Mouse (Mus musculus) midbrain, embryonic 13.5 days (tissue): ENCODE data around the gene 9630041A04Rik. TPM values are rescaled to one million over a fixed set of nuclear protein-coding genes. Genes with fewer than 3 reads are reported as not detected.
A peak's percentile ranks its signal among the peaks of the same experiment; 100 is the strongest.

Experiments used
- ATAC-seq: fragments of 200-750 bp; cut with Nextera tagmentation; 2 replicates; pipeline ENCODE4 v1.8.0; 2017; ENCODE audit warnings: mild to moderate bottlenecking, moderate TSS enrichment, moderate library complexity
- H3K27ac ChIP-seq: fragments of 300-500 bp; sonication (generic); 2 replicates; pipeline ENCODE4 v1.5.1; 2015; ENCODE audit warnings: inconsistent platforms, mild to moderate bottlenecking, moderate library complexity
- H3K27me3 ChIP-seq: fragments of 300-500 bp; sonication (generic); 2 replicates; pipeline ENCODE4 v1.6.1; 2015; ENCODE audit warnings: mild to moderate bottlenecking, inconsistent platforms
- H3K36me3 ChIP-seq: fragments of 300-500 bp; sonication (generic); 2 replicates; pipeline ENCODE4 v1.6.1; 2015; ENCODE audit warnings: mild to moderate bottlenecking, inconsistent platforms
- H3K4me1 ChIP-seq: fragments of 300-500 bp; sonication (generic); replicated peaks from 2 replicates; pipeline ENCODE4 v1.6.1; 2015; ENCODE audit warnings: inconsistent platforms
- H3K4me2 ChIP-seq: fragments of 300-500 bp; sonication (generic); replicated peaks from 2 replicates; pipeline ENCODE4 v1.6.1; 2015; ENCODE audit warnings: moderate library complexity, mild to moderate bottlenecking, inconsistent platforms
- H3K4me3 ChIP-seq: fragments of 300-500 bp; sonication (generic); replicated peaks from 2 replicates; pipeline ENCODE4 v1.5.1; 2015; ENCODE audit warnings: mild to moderate bottlenecking, inconsistent platforms
- H3K9ac ChIP-seq: fragments of 300-500 bp; sonication (generic); replicated peaks from 2 replicates; pipeline ENCODE4 v1.6.1; 2015; ENCODE audit warnings: mild to moderate bottlenecking, inconsistent platforms
- H3K9me3 ChIP-seq: fragments of 300-500 bp; sonication (generic); 2 replicates; pipeline ENCODE4 v1.6.1; 2016; ENCODE audit warnings: mild to moderate bottlenecking, inconsistent platforms
- WGBS: fragments of 180-500 bp; shearing (Covaris S2); methylation state at CpG from one replicate; pipeline ENCODE4 v1.1.7; 2015; 5-methylcytosine and 5-hydroxymethylcytosine counted together
- polyA plus RNA-seq: library from polyadenylated mRNA; unstranded; fragments of >200 nt; fragmentation: Nextera tagmentation; extraction: Ambion mirVana; gene quantifications from 2 replicates; pipeline ENCODE4 v1.2.1, GENCODE M21; 2015

9630041A04Rik gene
- 0.94 and 1.1 TPM in 2 replicates for polyA plus RNA-seq

DNA sequence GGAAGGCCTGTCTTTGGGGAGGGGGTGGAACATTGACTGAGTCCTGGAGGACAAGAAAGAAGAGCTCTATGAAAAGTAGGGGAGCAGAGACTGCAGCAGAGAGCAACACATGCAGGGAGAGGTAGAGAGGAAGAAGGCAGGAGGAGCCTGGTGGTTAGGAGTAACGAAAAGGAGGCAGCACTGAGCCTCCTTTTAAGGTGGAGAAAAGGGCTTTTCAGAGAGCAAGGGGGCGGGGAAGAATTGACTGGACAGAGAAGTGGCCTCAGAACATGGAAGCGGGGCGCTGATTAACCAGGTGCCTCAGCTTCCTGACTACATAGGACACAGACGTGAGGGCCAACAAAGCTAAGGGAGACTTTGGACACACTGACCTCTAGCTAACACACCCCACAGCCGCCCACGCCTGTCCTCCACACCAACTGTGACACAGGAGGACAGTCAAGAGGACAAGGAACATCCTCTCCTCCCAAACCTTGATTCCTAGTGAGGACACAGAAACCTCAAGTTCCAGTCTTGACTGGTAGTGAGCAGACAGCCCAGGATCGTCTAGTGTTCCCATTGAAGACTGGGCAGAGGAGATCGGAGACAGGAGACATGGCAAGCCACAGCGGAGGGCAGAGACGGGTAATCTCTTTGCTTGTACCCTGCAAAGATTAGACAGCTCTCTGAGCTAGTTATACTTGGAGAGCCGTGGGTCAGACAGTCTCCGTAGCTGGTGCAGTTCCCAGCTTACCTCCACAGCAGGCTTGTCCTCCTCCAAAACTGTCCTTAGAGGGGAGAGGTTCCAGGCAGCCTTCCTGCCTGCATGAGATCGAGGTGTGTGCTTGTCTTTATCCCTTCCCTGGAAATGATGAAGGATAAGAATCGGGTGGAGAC is at the start of gene 9630041A04Rik:
TSS of gene 9630041A04Rik (plus strand) at position 246 of the 876 bp plus-strand sequence.
- Histone ChIP-seq H3K36me3 (no peaks in the 10 kb centered on the region), H3K4me2 (peak within 1 kb of the TSS; percentile 37), H3K9me3 (peaks cover 2% of the 10 kb centered on the region; the same call in 1 of the 2 replicates), H3K27me3 (no peaks in the 10 kb centered on the region), H3K4me1 (peaks cover 24% of the 10 kb centered on the region), H3K27ac (peak within 1 kb of the TSS; percentile 53), H3K9ac (no peak within 1 kb of the TSS), H3K4me3 (no peak within 1 kb of the TSS)
- ATAC-seq, result peak; percentile 14; the same call in 1 of the 2 replicates
- 76% methylated on average over 15 of the region's 15 CpGs for WGBS

DNA sequence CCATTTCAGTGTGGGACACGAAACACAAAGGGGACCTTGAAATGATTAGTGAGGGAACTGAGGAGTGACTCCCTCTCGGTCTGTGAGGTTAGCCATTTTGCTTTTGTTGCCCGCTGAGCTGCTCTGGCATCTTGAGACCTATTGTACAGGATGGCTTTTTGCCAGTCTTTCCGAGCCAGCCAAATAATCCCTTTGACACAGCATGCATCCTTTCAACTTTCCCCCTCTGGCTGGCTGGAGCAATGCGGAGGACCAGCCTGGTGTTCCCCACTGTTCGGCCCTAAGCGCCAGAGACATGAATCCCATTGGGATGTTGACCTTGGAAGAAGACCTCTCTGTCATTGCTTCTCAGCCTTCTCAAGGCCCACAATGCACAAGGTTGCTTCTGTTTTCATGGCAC is 37.7 kb upstream of the 9630041A04Rik start:
- H3K27me3 ChIP-seq, result peaks cover 4% of the 10 kb centered on the region; the same call in 1 of the 2 replicates
- no peaks in the 10 kb centered on the region for H3K9me3 ChIP-seq
- no peak overlapping the region for H3K4me3 ChIP-seq
- H3K9ac ChIP-seq, result no peak overlapping the region
- ATAC-seq, result peak; percentile 76; the same call in 1 of the 2 replicates
- no peaks in the 10 kb centered on the region for H3K36me3 ChIP-seq
- no peak overlapping the region for H3K27ac ChIP-seq
- H3K4me1 ChIP-seq, result peaks cover 24% of the 10 kb centered on the region
- H3K4me2 ChIP-seq, result no peak overlapping the region
- WGBS, result 26% methylated on average over 7 of the region's 7 CpGs

DNA sequence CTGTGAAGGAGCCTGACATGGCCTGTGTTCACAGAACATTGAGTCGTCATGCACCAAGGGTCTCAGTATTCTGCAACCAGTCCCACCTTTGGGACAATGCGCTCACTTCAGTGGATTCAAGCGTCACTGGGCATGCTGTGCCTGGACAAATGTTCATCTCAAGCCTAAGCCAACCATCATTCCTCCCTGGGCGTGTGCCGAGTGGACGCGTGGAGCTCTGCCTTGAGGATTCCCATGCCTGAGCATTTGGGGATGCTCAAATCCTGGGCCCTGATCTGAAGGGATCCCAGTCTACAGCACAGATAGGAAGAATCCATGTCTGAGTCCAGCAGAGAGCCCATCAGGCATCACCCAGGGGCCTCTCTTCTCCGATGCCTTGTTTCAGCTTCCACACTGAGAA is 36.0 kb upstream of the 9630041A04Rik start:
- H3K27me3 ChIP-seq, result peaks cover 4% of the 10 kb centered on the region; the same call in 1 of the 2 replicates
- WGBS, result 91% methylated on average over 8 of the region's 8 CpGs
- H3K9ac ChIP-seq, result no peak overlapping the region
- no peak overlapping the region for H3K27ac ChIP-seq
- no peak overlapping the region for H3K4me3 ChIP-seq
- H3K9me3 ChIP-seq, result no peaks in the 10 kb centered on the region
- no peaks in the 10 kb centered on the region for H3K36me3 ChIP-seq
- H3K4me2 ChIP-seq, result no peak overlapping the region
- peaks cover 24% of the 10 kb centered on the region for H3K4me1 ChIP-seq
- no peak for ATAC-seq

DNA sequence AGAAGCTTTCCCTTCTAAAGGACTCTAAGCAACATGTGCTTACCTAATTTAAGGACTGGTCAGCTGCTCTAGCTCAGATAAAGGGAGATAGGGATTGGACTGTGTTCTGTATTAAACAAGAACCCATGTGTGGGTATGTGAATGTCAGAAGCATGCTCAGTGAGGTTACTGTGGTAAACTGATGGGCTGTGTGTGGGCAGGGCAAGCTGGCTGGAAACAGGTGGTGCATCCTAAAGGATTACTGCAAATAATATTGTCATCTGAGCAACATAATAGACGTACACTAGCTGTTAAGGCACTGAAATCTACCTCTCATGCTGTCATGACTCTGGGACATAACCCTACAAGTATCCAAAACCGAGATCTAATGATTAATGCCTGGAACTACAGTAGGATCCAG is 28.0 kb upstream of the 9630041A04Rik start:
- H3K9me3 ChIP-seq, result no peaks in the 10 kb centered on the region
- H3K27me3 ChIP-seq, result no peaks in the 10 kb centered on the region
- WGBS, result 83% methylated on average over 2 of the region's 2 CpGs
- H3K27ac ChIP-seq, result no peak overlapping the region
- no peaks in the 10 kb centered on the region for H3K4me1 ChIP-seq
- H3K4me3 ChIP-seq, result no peak overlapping the region
- no peaks in the 10 kb centered on the region for H3K36me3 ChIP-seq
- H3K4me2 ChIP-seq, result no peak overlapping the region
- no peak for ATAC-seq
- no peak overlapping the region for H3K9ac ChIP-seq

DNA sequence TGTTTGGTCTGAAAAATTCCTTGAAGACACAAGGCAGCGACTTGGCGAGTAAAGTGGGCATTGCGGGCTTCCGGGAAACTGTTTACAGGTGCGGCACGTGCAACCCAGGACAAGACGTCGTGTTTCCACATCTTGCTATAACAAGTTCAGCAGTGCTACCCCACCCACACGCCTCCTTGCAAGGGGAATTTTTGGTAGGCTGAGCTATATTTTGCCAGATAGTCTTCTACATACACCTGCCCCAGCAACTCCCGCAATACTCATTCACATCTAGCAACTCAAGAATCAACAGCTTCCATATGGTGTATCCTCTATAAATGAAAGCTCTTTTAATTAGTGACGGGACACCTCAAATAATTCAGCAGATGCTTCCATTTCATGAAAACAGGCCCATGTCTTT is 20.5 kb upstream of the 9630041A04Rik start:
- Histone ChIP-seq H3K4me3 (no peak overlapping the region), H3K27me3 (no peaks in the 10 kb centered on the region), H3K27ac (no peak overlapping the region), H3K9me3 (no peaks in the 10 kb centered on the region), H3K4me2 (no peak overlapping the region), H3K9ac (no peak overlapping the region), H3K36me3 (no peaks in the 10 kb centered on the region), H3K4me1 (no peaks in the 10 kb centered on the region)
- ATAC-seq, result no peak
- WGBS, result 95% methylated on average over 11 of the region's 11 CpGs

DNA sequence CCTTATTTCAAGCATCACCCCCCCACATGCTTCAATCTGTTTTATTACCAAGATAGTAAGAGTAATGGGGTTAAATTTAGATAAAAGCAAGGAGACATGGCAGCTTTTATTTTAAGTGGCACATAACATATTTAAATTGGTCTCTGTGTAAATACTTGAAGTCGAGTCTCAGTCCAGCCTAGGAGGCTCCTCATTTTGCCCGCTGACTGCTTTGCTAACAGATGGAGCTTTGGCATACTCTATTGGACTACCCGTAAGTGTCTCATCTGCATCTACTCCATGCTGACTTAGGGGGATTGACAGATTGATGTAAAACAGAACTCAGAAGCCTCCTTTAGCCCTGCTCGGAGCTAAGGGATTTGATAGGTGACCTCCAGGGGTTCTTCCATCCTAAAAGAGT is 17.7 kb upstream of the 9630041A04Rik start:
- Histone ChIP-seq H3K4me3 (no peak overlapping the region), H3K9ac (no peak overlapping the region), H3K36me3 (no peaks in the 10 kb centered on the region), H3K4me1 (no peaks in the 10 kb centered on the region), H3K9me3 (no peaks in the 10 kb centered on the region), H3K4me2 (no peak overlapping the region), H3K27me3 (no peaks in the 10 kb centered on the region), H3K27ac (no peak overlapping the region)
- no peak for ATAC-seq
- WGBS, result 83% methylated on average over 4 of the region's 4 CpGs

DNA sequence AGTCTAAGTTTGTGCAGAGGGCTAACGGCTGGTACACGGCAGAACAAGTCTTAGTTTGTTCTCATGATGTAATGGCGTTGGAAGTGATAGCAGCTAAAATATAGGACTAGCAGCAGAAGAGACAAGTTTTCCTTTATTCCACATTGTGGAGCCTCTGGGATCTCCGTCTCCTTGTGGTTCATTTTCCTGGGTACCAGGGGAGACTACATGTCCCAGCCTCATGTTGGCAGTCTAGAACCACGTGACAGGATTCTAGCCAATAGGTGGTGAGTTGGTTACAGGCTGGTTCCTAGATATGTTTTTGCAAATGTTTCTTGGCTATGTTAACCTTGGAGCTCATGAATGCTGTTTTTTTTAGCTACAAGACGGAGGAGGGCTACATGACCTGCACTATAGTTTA is 15.9 kb upstream of the 9630041A04Rik start:
- Histone ChIP-seq H3K36me3 (no peaks in the 10 kb centered on the region), H3K9me3 (no peaks in the 10 kb centered on the region), H3K4me3 (no peak overlapping the region), H3K4me1 (no peaks in the 10 kb centered on the region), H3K27ac (no peak overlapping the region), H3K27me3 (no peaks in the 10 kb centered on the region), H3K4me2 (no peak overlapping the region), H3K9ac (no peak overlapping the region)
- WGBS, result 91% methylated on average over 6 of the region's 6 CpGs
- no peak for ATAC-seq

DNA sequence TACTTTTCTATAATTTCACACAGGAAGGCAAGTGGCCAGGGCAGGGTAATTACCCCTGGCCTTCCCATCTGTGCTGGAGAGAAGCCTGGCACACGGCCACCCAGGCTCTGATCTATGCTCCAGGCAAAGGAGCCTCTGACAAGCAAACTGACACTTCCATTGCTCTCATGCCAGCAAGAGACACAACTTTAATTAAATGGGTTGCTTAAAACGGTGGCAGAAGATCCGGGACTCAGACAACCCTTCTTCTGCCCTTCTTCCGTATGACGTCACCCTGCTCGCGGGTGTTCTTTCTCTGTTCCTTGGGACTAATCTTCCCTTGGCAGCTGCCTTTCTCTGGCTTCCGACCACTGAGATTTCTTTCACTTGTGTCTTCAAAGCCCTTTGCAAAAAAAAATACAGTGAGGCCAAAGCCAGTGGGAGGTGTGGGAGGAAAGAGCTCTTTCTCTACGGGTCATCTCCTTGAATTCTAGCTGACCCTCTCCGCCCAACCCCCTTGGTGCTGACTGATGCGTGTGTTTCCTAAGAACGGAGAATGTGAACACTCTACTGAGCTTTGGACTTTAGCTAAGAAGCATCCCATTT is 932 bp downstream of the 9630041A04Rik start:
- Histone ChIP-seq H3K4me3 (no peak overlapping the region), H3K4me1 (peaks cover 24% of the 10 kb centered on the region), H3K27me3 (no peaks in the 10 kb centered on the region), H3K4me2 (peak overlapping the region; percentile 37), H3K27ac (peak overlapping the region; percentile 53; the same call in 1 of the 2 replicates), H3K9me3 (peaks cover 2% of the 10 kb centered on the region; the same call in 1 of the 2 replicates), H3K9ac (no peak overlapping the region), H3K36me3 (no peaks in the 10 kb centered on the region)
- WGBS, result 26% methylated on average over 12 of the region's 12 CpGs
- ATAC-seq, result peak; percentile 77

DNA sequence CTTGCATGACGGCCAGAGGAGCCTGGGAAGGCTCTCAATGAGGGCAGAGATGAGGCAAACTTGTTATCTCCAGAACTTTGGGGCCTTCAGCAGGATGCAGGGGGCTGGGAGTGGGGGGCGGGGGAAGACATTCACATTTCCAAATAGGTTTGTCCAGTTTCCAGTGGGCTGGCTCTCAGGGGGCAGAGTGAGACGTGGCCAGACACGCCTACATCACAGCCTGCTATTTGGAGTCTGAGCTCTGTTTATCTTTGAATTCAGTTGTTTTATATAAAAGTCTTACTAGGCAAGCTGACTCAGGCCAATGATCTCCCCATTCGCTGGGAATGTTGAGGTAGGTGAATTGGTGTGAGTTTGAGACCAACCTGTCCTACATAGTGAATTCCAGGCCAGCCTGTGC is 1.5 kb downstream of the 9630041A04Rik start:
- H3K4me3 ChIP-seq, result no peak overlapping the region
- H3K4me2 ChIP-seq, result peak overlapping the region; percentile 37; the same call in 1 of the 2 replicates
- H3K27ac ChIP-seq, result peak overlapping the region; percentile 53; the same call in 1 of the 2 replicates
- peaks cover 2% of the 10 kb centered on the region; the same call in 1 of the 2 replicates for H3K9me3 ChIP-seq
- H3K36me3 ChIP-seq, result no peaks in the 10 kb centered on the region
- H3K9ac ChIP-seq, result no peak overlapping the region
- 66% methylated on average over 5 of the region's 5 CpGs for WGBS
- ATAC-seq, result no peak
- peaks cover 24% of the 10 kb centered on the region for H3K4me1 ChIP-seq
- H3K27me3 ChIP-seq, result no peaks in the 10 kb centered on the region

DNA sequence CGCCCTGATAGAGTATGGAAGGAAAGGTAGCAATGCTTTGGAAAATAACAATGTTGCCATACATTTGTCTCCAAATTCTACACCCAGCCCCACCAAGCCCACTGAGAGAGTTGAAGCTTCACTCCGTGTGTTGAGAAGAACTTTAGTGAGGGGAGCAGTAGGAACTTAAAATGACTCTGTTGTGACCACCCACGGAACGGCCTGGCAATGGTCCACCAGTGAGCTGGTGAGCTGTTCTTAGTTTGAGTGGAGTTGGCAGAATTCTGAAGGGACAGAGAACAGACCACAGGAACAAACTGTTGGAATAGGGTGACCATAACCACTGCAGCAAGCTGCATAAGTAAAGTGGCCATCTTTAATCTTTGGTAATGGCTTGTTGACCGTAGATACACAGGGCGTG is 7.0 kb downstream of the 9630041A04Rik start:
- peaks cover 2% of the 10 kb centered on the region; the same call in 1 of the 2 replicates for H3K9me3 ChIP-seq
- no peak for ATAC-seq
- no peaks in the 10 kb centered on the region for H3K36me3 ChIP-seq
- H3K4me1 ChIP-seq, result no peaks in the 10 kb centered on the region
- H3K4me2 ChIP-seq, result no peak overlapping the region
- no peak overlapping the region for H3K4me3 ChIP-seq
- no peak overlapping the region for H3K27ac ChIP-seq
- 95% methylated on average over 6 of the region's 6 CpGs for WGBS
- no peak overlapping the region for H3K9ac ChIP-seq
- H3K27me3 ChIP-seq, result no peaks in the 10 kb centered on the region

DNA sequence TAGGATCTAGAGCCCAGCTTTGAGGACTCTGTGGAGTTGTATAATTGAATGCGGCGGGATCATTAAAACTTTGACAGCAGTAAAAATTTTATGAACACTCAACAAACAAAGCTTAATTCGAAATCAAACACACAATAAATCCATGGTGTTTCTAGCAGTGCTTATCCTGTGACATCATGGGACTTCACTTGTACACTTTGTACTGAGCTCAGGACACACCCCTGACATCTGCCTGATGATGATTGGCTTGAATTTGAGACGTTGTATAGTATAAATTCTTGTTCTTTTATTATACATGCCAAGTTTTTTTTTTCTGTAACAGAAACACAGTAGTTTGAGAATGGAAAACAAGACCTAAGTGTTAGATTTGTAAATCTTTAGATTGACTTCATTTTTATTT is 8.4 kb downstream of the 9630041A04Rik start:
- ATAC-seq, result no peak
- H3K9ac ChIP-seq, result no peak overlapping the region
- peaks cover 2% of the 10 kb centered on the region; the same call in 1 of the 2 replicates for H3K9me3 ChIP-seq
- H3K4me1 ChIP-seq, result no peaks in the 10 kb centered on the region
- no peaks in the 10 kb centered on the region for H3K27me3 ChIP-seq
- WGBS, result 87% methylated on average over 4 of the region's 4 CpGs
- no peaks in the 10 kb centered on the region for H3K36me3 ChIP-seq
- no peak overlapping the region for H3K4me2 ChIP-seq
- H3K27ac ChIP-seq, result no peak overlapping the region
- H3K4me3 ChIP-seq, result no peak overlapping the region

DNA sequence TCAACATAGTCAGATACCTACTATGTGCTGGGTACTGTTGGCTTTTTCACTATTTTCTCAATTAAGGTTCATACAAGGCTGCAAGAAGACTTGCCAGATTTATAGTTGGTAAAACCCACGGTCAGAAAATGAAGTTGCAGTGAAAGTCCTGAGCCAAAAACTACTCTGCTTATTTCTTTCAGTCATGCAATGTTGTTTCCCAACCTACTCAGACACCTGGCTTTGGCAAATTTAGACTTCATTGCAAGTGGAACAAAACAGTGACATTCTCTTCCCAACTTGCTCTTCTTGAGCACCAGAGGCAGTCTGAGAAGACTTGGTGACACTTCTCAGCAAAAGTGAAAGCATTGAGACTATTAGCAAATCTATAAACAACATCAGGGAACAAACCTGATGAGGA is 13.7 kb downstream of the 9630041A04Rik start:
- WGBS, result 90% methylated on average over 1 of the region's 1 CpGs
- no peaks in the 10 kb centered on the region; the same call in 1 of the 2 replicates for H3K4me1 ChIP-seq

More for the DNA sequence above, 13.7 kb downstream of the 9630041A04Rik start:
- no peak overlapping the region for H3K9ac ChIP-seq
- ATAC-seq, result no peak
- H3K27me3 ChIP-seq, result no peaks in the 10 kb centered on the region
- no peak overlapping the region for H3K27ac ChIP-seq
- H3K4me2 ChIP-seq, result no peak overlapping the region
- no peak overlapping the region for H3K4me3 ChIP-seq
- no peaks in the 10 kb centered on the region for H3K36me3 ChIP-seq
- H3K9me3 ChIP-seq, result no peaks in the 10 kb centered on the region
